Mouse (Mus musculus) embryonic facial prominence, embryonic 13.5 days (tissue): ENCODE data around the gene Bche. TPM values are rescaled to one million over a fixed set of nuclear protein-coding genes. Genes with fewer than 3 reads are reported as not detected.

Experiments
- ATAC-seq: fragments of 200-750 bp; cut with Nextera tagmentation; 2 replicates; pipeline ENCODE4 v1.8.0; 2017; ENCODE audit warnings: low read depth; ENCODE audit not compliant: insufficient number of reproducible peaks, insufficient read depth, low FRiP score, low TSS enrichment
- H3K27ac ChIP-seq: fragments of 300-500 bp; sonication (generic); 2 replicates; pipeline ENCODE4 v1.5.1; 2015; ENCODE audit warnings: moderate library complexity, mild to moderate bottlenecking, inconsistent platforms
- H3K27me3 ChIP-seq: fragments of 300-500 bp; sonication (generic); 2 replicates; pipeline ENCODE4 v1.6.1; 2015; ENCODE audit warnings: mild to moderate bottlenecking, inconsistent platforms
- H3K36me3 ChIP-seq: fragments of 300-500 bp; sonication (generic); 2 replicates; pipeline ENCODE4 v1.6.1; 2015; ENCODE audit warnings: mild to moderate bottlenecking, inconsistent platforms
- H3K4me1 ChIP-seq: fragments of 300-500 bp; sonication (generic); 2 replicates; pipeline ENCODE4 v1.6.1; 2015; ENCODE audit warnings: inconsistent platforms
- H3K4me2 ChIP-seq: fragments of 300-500 bp; sonication (generic); 2 replicates; pipeline ENCODE4 v1.6.1; 2015; ENCODE audit warnings: moderate library complexity, mild to moderate bottlenecking, inconsistent platforms
- H3K4me3 ChIP-seq: fragments of 300-500 bp; sonication (generic); 2 replicates; pipeline ENCODE4 v1.5.1; 2015; ENCODE audit warnings: mild to moderate bottlenecking, inconsistent platforms
- H3K9ac ChIP-seq: fragments of 300-500 bp; sonication (generic); 2 replicates; pipeline ENCODE4 v1.6.1; 2015; ENCODE audit warnings: mild to moderate bottlenecking, inconsistent platforms
- H3K9me3 ChIP-seq: fragments of 300-500 bp; sonication (generic); 2 replicates; pipeline ENCODE4 v1.6.1; 2016; ENCODE audit warnings: inconsistent platforms
- WGBS: fragments of 180-500 bp; shearing (Covaris S2); methylation state at CpG from one replicate; pipeline ENCODE4 v1.1.7; 2015; ENCODE audit warnings: mixed read lengths; 5-methylcytosine and 5-hydroxymethylcytosine counted together
- polyA plus RNA-seq: library from polyadenylated mRNA; unstranded; fragments of >200 nt; fragmentation: Nextera tagmentation; extraction: Ambion mirVana; gene quantifications from 2 replicates; pipeline ENCODE4 v1.2.1, GENCODE M21; 2015

The Bche gene
- 1.8 and 2.5 TPM in 2 replicates for polyA plus RNA-seq

DNA sequence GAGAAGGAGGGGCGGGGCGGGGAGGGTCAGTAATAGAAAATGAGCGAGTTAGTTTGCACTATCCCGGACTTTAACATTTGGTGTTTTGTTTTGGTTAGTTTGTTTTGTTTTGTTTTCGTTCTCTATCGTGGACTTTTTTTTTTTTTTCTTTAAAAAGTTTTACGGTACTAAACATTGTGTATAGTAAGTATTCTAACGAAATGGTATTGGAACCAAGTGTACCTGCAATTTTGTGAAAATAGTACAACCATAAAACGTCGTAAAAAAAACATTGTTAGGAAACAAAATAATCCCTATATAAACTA, at the start of gene Bche:
Gene Bche (minus strand): TSS at position 6 of the 305 bp plus-strand sequence.
- no peaks in the 10 kb centered on the region for H3K4me1 ChIP-seq
- peak within 1 kb of the TSS; percentile 50 for H3K4me3 ChIP-seq
- no peaks in the 10 kb centered on the region for H3K27me3 ChIP-seq
- no peak for ATAC-seq
- H3K9me3 ChIP-seq, result no peaks in the 10 kb centered on the region
- peak within 1 kb of the TSS; percentile 65 for H3K4me2 ChIP-seq
- H3K9ac ChIP-seq, result peak within 1 kb of the TSS; percentile 70
- WGBS, result 14% methylated on average over 10 of the region's 10 CpGs
- no peak within 1 kb of the TSS for H3K27ac ChIP-seq
- no peaks in the 10 kb centered on the region for H3K36me3 ChIP-seq

DNA sequence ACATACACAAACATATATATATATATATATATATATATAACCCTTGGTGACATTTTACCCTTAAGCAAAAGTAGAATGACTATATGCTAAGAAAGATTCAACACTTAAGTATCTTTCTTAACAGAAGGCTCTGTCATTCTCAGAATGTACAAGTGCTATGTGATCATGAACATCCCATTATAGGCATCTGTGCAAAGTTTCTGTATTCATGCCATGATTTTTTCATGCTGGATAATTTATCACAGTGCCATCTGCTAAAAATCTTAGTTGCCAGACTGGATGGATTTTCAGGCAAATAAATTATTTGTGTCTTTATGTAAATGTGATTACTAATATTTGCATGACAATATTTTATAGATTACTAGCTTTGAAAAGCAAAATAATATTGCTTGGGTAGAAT, 33.8 kb upstream of the Bche start:
- Histone ChIP-seq H3K27ac (no peak overlapping the region), H3K36me3 (no peaks in the 10 kb centered on the region), H3K4me3 (no peak overlapping the region), H3K27me3 (no peaks in the 10 kb centered on the region), H3K9ac (no peak overlapping the region), H3K4me1 (no peaks in the 10 kb centered on the region), H3K9me3 (no peaks in the 10 kb centered on the region), H3K4me2 (no peak overlapping the region)
- no peak for ATAC-seq

DNA sequence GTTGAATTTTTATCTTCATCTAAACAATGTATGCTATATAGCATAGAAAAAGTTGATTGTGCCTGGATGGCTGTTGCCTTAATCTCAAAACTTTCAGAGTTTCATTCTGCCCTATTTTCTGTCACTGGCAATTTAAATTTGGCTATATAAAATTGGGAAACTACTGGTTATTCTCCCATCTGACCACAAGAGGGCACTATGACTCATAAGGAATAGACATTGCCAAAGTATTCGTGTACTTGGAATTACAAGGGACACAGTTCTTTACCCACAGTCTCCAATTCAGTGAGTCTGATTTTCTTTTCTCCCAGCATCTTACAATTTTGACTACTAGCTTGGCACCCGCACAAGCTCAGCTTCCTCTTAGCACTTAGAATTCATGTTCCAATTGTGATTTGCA, 23.5 kb upstream of the Bche start:
- 42% methylated on average over 2 of the region's 2 CpGs for WGBS
- no peak for ATAC-seq

DNA sequence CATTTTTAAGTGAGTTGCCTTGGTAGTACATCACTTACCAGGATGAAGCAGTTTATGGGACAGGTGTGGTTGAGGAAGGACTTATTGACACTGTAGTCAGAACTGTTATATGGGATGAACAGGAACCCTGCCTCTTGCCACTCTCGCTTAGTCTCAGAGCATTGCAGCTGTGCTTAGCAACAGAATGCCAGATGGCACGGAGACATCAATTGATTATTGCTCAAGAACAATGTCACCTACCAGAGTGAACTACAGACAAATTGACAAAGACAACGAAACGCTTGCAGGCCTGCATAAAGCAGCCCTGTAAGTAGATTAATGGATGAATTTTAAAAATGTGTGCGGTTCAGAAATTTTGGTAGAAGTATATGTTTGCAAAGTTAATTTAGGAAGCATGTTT, 21.3 kb upstream of the Bche start:
- Histone ChIP-seq H3K9me3 (no peaks in the 10 kb centered on the region), H3K9ac (no peak overlapping the region), H3K36me3 (no peaks in the 10 kb centered on the region), H3K4me3 (no peak overlapping the region), H3K4me2 (no peak overlapping the region), H3K27ac (no peak overlapping the region), H3K27me3 (no peaks in the 10 kb centered on the region), H3K4me1 (no peaks in the 10 kb centered on the region)
- WGBS, result 80% methylated on average over 5 of the region's 5 CpGs
- no peak for ATAC-seq

More for the DNA sequence above, 23.5 kb upstream of the Bche start:
- Histone ChIP-seq H3K4me1 (no peaks in the 10 kb centered on the region), H3K27ac (no peak overlapping the region), H3K9me3 (no peaks in the 10 kb centered on the region), H3K4me3 (no peak overlapping the region), H3K36me3 (no peaks in the 10 kb centered on the region), H3K4me2 (no peak overlapping the region), H3K27me3 (no peaks in the 10 kb centered on the region), H3K9ac (no peak overlapping the region)

DNA sequence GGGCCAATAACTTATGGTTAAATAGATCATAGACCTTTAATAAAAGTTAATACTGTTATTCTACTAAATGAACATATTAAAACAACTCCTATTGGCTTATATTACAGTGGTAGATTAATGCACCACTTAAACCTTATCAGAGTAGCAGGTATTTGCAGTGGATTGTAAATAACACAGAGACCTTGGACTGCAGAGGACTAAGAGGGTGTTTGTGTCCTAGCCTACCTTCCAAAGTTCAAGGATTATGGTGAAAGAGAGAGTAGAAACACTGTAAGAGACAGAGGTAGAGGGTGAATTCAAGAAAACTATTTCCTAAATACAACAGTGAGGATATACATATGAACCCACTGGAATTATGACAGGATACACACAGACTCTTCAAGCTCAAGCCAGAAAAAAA, 17.5 kb upstream of the Bche start:
- H3K9me3 ChIP-seq, result no peaks in the 10 kb centered on the region
- no peak for ATAC-seq
- no peak overlapping the region for H3K4me3 ChIP-seq
- no peak overlapping the region for H3K4me2 ChIP-seq
- H3K4me1 ChIP-seq, result no peaks in the 10 kb centered on the region
- H3K36me3 ChIP-seq, result no peaks in the 10 kb centered on the region
- H3K27me3 ChIP-seq, result no peaks in the 10 kb centered on the region
- no peak overlapping the region for H3K9ac ChIP-seq
- no peak overlapping the region for H3K27ac ChIP-seq

GRCm38 (mm10) chr3:73724869-73725268, 16.7 kb upstream of the Bche start:
- no peak overlapping the region for H3K4me2 ChIP-seq
- WGBS, result 91% methylated on average over 1 of the region's 1 CpGs
- no peaks in the 10 kb centered on the region for H3K9me3 ChIP-seq
- no peaks in the 10 kb centered on the region for H3K36me3 ChIP-seq
- ATAC-seq, result no peak
- no peak overlapping the region for H3K9ac ChIP-seq
- H3K27me3 ChIP-seq, result no peaks in the 10 kb centered on the region
- no peak overlapping the region for H3K4me3 ChIP-seq
- H3K27ac ChIP-seq, result no peak overlapping the region
- H3K4me1 ChIP-seq, result no peaks in the 10 kb centered on the region

DNA sequence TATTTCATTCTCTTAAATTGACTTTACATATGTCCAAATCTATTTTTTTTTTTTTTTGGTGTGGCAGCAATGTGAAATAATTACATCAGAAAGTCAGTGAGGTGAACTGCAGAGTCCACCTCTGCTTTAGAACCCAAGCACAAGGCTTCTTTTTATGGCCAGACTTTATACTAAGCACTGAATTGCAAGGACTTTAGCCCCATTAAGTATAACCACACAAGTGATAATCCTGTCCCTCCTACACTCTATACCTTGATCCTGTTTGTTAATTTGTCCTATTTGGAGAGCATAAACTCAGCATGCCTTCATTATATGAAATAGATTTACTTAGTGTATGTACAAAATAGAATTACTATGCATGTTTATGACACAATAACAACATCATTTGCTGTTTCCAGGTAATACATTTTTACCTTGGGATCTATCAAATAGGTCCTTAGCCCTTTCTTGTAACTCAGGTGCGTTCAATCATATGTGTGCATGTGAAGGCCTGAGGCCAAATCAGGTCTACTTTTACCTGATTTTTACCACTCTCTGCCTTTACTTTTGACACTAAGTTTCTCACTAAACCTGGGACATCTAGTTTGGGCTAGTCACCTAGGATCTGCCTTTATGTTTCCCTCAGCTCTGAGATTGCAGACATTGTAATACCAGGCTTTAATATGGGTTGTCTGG, 9.5 kb upstream of the Bche start:
- H3K4me1 ChIP-seq, result no peaks in the 10 kb centered on the region
- H3K9me3 ChIP-seq, result no peaks in the 10 kb centered on the region
- no peak overlapping the region for H3K4me2 ChIP-seq
- ATAC-seq, result no peak
- 85% methylated on average over 1 of the region's 1 CpGs for WGBS
- no peak overlapping the region for H3K27ac ChIP-seq
- H3K9ac ChIP-seq, result no peak overlapping the region
- H3K4me3 ChIP-seq, result no peak overlapping the region
- no peaks in the 10 kb centered on the region for H3K36me3 ChIP-seq
- H3K27me3 ChIP-seq, result no peaks in the 10 kb centered on the region

GRCm38 (mm10) chr3:73709871-73710270, 1.7 kb upstream of the Bche start:
- H3K4me3 ChIP-seq, result no peak overlapping the region
- H3K36me3 ChIP-seq, result no peaks in the 10 kb centered on the region
- no peak overlapping the region for H3K4me2 ChIP-seq
- H3K27me3 ChIP-seq, result no peaks in the 10 kb centered on the region
- no peak overlapping the region for H3K9ac ChIP-seq
- H3K9me3 ChIP-seq, result no peaks in the 10 kb centered on the region
- no peak for ATAC-seq
- H3K27ac ChIP-seq, result no peak overlapping the region
- 77% methylated on average over 8 of the region's 8 CpGs for WGBS
- no peaks in the 10 kb centered on the region for H3K4me1 ChIP-seq

- Histone ChIP-seq H3K4me3 (peak overlapping the region; percentile 50), H3K9ac (peak overlapping the region; percentile 70), H3K27ac (no peak overlapping the region), H3K27me3 (no peaks in the 10 kb centered on the region), H3K4me2 (peak overlapping the region; percentile 65), H3K9me3 (no peaks in the 10 kb centered on the region), H3K36me3 (no peaks in the 10 kb centered on the region), H3K4me1 (no peaks in the 10 kb centered on the region)
- WGBS, result 18% methylated on average over 20 of the region's 20 CpGs
- peak; percentile 82 for ATAC-seq
Measured at GRCm38 (mm10) chr3:73707461-73708409, 480 bp downstream of the Bche start.

GRCm38 (mm10) chr3:73706544-73706943, 1.7 kb downstream of the Bche start:
- no peaks in the 10 kb centered on the region for H3K27me3 ChIP-seq
- no peak overlapping the region for H3K27ac ChIP-seq
- no peak overlapping the region for H3K4me2 ChIP-seq
- H3K9me3 ChIP-seq, result no peaks in the 10 kb centered on the region
- H3K4me3 ChIP-seq, result no peak overlapping the region
- H3K36me3 ChIP-seq, result no peaks in the 10 kb centered on the region
- ATAC-seq, result no peak
- H3K9ac ChIP-seq, result no peak overlapping the region
- 22% methylated on average over 1 of the region's 1 CpGs for WGBS
- no peaks in the 10 kb centered on the region for H3K4me1 ChIP-seq

GRCm38 (mm10) chr3:73698889-73699288, 9.3 kb downstream of the Bche start:
- H3K9me3 ChIP-seq, result no peaks in the 10 kb centered on the region
- no peaks in the 10 kb centered on the region for H3K4me1 ChIP-seq
- no peak overlapping the region for H3K4me2 ChIP-seq
- H3K27me3 ChIP-seq, result no peaks in the 10 kb centered on the region
- no peak overlapping the region for H3K9ac ChIP-seq
- no peak for ATAC-seq
- H3K4me3 ChIP-seq, result no peak overlapping the region
- 93% methylated on average over 1 of the region's 1 CpGs for WGBS
- H3K27ac ChIP-seq, result no peak overlapping the region
- no peaks in the 10 kb centered on the region for H3K36me3 ChIP-seq

DNA sequence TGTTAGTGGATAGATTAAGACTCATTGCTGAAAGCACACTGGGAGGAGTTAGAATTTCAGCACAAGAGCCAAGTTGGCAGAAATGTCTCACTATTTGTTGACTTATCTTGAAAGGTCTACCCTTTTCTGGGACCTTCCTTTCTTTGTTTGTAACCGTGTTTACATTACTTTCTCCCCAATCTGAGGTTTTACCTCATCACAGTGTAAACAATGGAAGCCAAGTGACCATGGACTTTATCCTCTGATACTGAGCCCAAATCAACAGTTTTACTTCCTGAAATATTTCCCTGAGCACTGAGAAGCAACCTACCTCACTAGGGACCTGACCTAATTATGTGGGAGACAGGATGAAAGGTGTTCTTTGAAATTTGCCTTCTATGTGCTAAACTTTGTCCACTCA, 34.9 kb downstream of the Bche start:
- no peak for ATAC-seq
- Histone ChIP-seq H3K4me3 (no peak overlapping the region), H3K9me3 (no peaks in the 10 kb centered on the region), H3K27me3 (no peaks in the 10 kb centered on the region), H3K4me2 (no peak overlapping the region), H3K9ac (no peak overlapping the region), H3K36me3 (no peaks in the 10 kb centered on the region), H3K4me1 (no peaks in the 10 kb centered on the region), H3K27ac (no peak overlapping the region)
- WGBS, result 81% methylated on average over 1 of the region's 1 CpGs
